Mouse (Mus musculus) embryo, embryonic 10 days (tissue): ENCODE results near the gene Ninj1.

Experiments
- DNase-seq: peaks from one replicate; pipeline ENCODE4 v3.0.0-alpha.2; 2015; ENCODE audit warnings: low spot score

Gene Ninj1

DNA sequence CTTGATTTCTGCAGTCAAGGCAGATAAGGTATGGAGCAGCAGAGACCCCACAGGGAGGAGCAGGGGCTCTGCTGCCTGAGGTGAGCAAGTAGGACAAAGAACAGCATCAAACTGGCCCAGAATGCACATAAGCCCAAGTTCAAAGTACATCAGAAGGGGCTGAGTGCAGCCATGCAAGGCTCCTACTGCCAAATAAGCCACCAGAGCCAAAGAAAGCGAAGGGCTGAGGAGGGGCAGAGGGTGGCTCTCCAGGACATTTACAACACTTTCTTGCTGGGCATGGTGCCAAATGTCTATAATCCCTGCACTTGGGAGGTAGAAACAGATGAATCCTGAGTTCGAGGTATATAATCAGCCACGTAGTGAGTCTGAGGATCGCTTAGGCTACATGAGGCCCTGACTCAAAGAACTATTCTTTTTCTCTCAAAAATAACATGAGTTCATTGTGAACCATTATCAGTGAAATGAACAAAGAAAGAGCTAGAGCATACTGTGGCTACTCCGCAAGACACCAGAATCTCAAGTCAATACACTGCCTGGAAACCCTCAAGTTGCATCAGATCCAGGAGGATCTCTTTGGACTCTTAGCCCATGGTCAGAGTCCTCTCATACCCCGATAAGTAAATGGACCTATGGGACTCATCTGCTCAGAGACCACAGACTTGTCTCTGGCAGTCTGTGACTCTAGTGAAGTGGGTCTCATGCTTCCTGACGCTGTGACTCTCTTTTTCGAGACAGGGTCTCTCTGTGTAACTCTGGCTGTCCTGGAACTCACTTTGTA lies 46.7 kb downstream of the Ninj1 start:
- no peak for DNase-seq

DNA sequence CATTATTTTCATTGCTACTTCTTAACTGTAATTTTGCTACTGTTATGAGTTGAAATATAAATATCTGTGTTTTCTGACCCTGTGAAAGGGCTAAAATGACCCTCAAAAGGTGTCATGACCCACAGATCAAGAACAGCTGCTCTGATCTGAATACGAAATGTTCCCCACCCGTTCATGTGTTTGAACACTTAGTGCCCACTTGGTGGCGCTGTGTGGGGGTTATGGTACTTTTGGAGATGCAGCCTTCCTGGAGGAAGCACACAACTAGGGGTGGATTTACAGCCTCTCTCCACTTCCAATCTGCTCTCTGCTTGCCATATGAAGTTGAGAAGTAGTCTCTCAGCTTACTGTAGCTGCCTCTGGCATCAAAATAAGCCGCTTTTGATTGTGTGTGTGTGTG lies 47.4 kb downstream of the Ninj1 start:
- no peak for DNase-seq

DNA sequence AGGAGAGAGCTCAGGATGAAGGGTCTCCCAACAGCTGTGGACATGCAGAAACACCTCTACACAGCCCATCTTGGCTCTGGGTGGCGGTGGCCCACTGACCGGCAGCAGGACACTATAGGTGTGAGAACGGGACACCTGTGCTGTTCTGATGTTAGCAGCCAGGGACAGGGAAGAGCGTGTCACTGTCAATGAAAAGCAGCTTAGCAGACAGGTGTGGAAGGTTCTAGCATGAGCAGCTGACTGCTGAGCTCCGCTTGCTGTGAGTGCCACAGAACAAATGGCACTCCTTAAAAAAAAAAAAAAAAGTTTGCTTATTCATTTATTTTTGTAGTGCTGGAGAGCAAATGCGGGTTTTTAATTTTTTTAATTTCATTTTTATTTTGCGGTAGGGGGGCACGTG lies 50.3 kb downstream of the Ninj1 start:
- no peak for DNase-seq

DNA sequence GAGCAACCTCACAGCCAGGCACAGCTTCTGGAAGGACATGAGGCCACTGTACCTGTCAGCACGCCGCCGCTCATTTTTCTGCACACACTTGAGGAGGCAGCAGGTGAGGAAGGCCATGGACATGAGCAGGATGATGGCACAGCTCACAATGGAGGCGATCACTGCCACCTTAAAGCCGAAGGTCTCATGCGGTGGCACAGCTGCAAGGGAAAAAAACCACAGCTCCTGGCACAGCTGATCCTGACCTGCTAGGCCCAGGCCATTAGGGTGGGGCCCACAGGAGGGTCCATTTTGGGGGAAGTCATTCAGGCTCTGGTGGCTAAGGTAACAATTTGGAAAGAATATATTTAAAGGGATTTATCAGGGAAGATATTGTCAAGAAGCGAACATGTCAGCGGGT lies 51.5 kb downstream of the Ninj1 start:
- DNase-seq = no peak

DNA sequence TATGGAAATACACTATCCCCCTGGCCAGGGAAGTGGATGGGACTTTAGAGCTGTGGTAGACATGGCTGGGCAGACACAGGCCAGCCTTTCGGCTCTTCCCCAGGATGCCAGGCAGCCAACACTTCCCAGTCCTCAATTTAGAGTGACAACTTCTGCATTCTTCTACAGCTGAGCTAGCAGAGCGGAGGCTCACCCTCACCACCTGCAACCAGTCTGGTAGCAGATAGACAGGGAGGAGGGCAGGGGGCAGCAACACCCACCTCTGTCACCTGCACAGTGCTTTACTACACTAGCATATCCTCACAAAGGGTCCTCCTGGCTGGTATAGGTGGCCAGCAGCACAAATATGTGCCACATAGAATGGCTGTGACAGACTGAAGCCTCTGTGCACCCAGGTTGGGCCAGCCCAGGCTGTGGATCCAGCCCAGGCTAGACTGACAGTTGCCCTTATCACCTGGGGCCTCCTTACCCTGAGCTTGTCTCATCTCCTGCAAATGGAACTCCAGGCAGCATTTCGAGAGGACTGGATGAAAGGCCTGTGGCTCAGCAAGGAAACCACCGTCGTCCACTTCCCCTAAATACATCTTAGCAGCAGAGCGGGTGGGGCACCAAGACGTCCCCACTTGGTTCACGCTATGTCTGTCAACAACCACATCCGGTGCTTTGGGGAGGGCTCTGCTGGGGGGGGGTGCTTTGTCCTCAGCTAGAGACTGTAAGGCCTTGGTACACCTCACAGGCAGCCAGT lies 55.2 kb downstream of the Ninj1 start:
- no peak for DNase-seq

DNA sequence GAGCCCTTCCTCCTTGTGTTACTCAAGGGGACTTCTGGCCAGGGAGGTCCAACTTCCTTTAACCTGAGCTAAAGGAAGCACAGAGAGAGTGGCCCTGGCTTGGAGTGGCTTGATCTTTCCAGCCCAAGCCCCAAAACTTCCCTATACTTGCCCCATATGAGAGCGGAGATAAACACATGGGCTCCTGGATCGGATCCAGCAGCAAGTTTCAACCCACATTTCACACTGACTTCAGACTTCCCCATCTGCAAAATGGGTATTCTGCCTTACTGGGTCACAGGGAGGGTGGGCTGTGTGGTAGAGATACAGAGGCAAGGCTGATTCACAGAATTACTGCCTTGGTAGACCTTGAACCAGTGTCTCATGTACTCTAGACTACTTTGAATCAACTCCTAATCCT lies 56.2 kb downstream of the Ninj1 start:
- no peak for DNase-seq

DNA sequence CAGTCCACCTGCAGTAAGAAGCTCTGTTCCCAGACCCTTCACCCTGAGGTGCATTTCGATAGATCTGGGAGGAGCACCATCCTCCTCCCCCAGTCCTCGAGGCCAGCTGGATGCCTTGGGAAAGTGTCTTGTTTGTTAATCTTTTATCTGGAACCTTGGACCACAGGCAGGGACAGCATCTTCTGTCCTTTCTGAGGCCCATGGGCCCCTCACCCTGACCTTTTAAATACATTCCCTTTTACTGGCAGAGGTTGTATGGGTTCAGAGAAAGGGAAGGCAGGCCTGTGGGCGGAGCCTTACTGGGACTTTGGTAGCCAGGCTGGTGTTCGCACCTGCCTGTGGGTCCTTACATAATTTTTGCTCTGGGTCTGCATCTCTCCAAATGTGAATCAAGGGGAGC lies 58.0 kb downstream of the Ninj1 start:
- DNase-seq = no peak
